Mouse (Mus musculus) C2C12 (cell line): ENCODE data around the gene Irf9. TPM values are rescaled to one million over a fixed set of nuclear protein-coding genes. Genes with fewer than 3 reads are reported as not detected.

Experiments
- H3K27me3 ChIP-seq: one replicate; pipeline ENCODE4 v1.6.1; 2011; ENCODE audit not compliant: control insufficient read depth, insufficient read depth, insufficient read length
- H3K36me3 ChIP-seq: one replicate; pipeline ENCODE4 v1.6.1; 2011; ENCODE audit not compliant: control insufficient read depth, insufficient read depth
- H3K4me3 ChIP-seq: one replicate; pipeline ENCODE4 v1.5.1; 2011; ENCODE audit warnings: mild to moderate bottlenecking, control low read depth; ENCODE audit not compliant: poor library complexity, insufficient read depth, severe bottlenecking
- H3K79me2 ChIP-seq: one replicate; pipeline ENCODE4 v1.6.1; 2011; ENCODE audit not compliant: control insufficient read depth, insufficient read depth
- H3K79me3 ChIP-seq: one replicate; pipeline ENCODE4 v1.6.1; 2011; ENCODE audit warnings: low read depth, control low read depth
- H3ac ChIP-seq: one replicate; pipeline ENCODE3; 2011; ENCODE audit warnings: low read depth; ENCODE audit not compliant: control insufficient read depth, insufficient read length
- CEBPB ChIP-seq: IDR thresholded peaks from one replicate; pipeline ENCODE4 v1.6.1; 2011; ENCODE audit warnings: low read depth, mild to moderate bottlenecking, control low read depth, moderate library complexity
- CTCF ChIP-seq: IDR thresholded peaks from one replicate; pipeline ENCODE4 v1.5.1; 2011; ENCODE audit not compliant: control insufficient read depth, insufficient read depth, insufficient read length
- FOSL1 ChIP-seq: IDR thresholded peaks from one replicate; pipeline ENCODE4 v1.8.0; 2011; ENCODE audit warnings: mild to moderate bottlenecking, low read length; ENCODE audit not compliant: poor library complexity, insufficient read depth, severe bottlenecking
- MAX ChIP-seq: IDR thresholded peaks from one replicate; pipeline ENCODE4 v1.6.1; 2011; ENCODE audit warnings: mild to moderate bottlenecking, control low read depth
- MYOD1 ChIP-seq: IDR thresholded peaks from one replicate; pipeline ENCODE4 v1.6.1; 2011; ENCODE audit warnings: low read depth; ENCODE audit not compliant: control insufficient read depth, insufficient read length
- MYOG ChIP-seq: IDR thresholded peaks from one replicate; pipeline ENCODE4 v1.6.1; 2011; ENCODE audit not compliant: control insufficient read depth, insufficient read length; ENCODE audit errors: extremely low read depth
- USF1 ChIP-seq: IDR thresholded peaks from one replicate; pipeline ENCODE4 v1.6.1; 2011; ENCODE audit warnings: low read depth, mild to moderate bottlenecking, control low read depth, moderate library complexity
- polyA plus RNA-seq: library from polyadenylated mRNA; unstranded; fragments of >200 nt; fragmentation: generic; extraction: Trizol; gene quantifications from one replicate; pipeline ENCODE4 v1.2.1, GENCODE M21; 2012; ENCODE audit warnings: missing spikeins

Gene Irf9
- polyA plus RNA-seq, 1 experiment, result 3.3 TPM

DNA sequence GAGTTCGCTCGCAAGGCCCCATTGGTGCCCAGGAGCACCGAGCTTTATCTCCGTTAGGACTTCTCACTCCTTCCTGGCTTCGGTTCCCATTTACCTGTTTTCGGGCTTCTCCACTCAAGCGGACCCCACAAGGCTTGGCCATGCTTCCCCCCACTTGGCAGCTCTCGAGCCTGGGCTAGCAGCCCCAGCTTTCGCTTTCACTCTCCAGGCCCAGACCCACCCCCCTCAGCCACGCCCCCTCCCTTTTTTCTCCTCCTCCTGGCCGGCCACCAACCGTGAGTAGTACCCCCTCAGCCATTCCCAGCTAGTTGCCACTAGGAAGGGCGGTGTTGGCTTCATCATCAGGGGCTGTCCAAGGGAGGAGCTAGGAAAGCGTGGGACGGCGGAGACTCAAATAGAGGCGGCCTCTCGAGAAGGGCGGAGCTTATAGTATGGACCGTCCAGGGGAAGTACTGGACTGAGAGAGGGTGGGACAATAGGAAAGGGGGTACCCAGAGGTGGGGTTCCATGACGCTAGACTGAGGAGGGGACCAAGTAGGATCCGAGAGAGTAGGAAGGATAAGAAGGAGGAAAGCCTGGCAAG lies 12.5 kb upstream of the Irf9 start, which contains the start of gene Psme2:
Gene Psme2, minus strand, starts transcription at position 366 of the 583 bp plus-strand sequence.
- peaks cover 23% of the 10 kb centered on the region for H3K79me3 ChIP-seq
- H3K36me3 ChIP-seq, result peaks cover 30% of the 10 kb centered on the region
- TF ChIP-seq CEBPB (no peak), MAX (no peak)
- no peaks in the 10 kb centered on the region for H3K27me3 ChIP-seq
- H3K79me2 ChIP-seq, result peaks cover 44% of the 10 kb centered on the region
- peak within 1 kb of the TSS; percentile 89 for H3K4me3 ChIP-seq
- H3ac ChIP-seq, result peak within 1 kb of the TSS; percentile 92

DNA sequence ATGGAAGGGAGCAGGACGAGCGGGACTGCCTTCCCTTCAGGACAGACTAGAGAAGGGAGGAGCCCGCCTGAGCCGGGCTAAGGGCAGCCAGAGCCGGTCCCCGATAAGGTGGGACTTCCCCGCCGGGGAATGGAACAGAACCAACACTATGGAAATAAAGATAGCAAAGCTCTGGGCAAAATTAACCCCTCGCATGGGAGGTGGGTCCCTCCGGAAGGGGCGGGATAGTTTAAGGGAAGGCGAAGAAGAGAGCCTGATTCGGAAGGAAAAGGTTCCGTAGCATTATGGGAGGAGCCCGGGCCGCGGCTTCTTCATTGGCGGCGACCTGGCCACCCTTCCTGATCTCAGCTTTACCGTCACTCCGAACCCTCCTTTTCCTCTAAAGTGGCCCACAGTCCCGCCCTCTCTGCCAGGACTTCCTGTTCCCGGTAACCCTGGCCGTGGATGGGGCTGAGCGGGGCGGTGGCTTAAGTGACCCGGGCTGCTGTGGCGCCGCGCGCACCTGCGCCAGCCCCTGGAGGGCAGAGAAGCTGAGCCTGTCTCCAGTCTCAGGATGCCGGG lies 12.0 kb upstream of the Irf9 start, which contains the start of gene Rnf31:
Gene Rnf31, plus strand, starts transcription at position 378 of the 561 bp plus-strand sequence.
- Histone ChIP-seq H3K79me3 (peaks cover 23% of the 10 kb centered on the region), H3K36me3 (peaks cover 34% of the 10 kb centered on the region), H3K27me3 (no peaks in the 10 kb centered on the region), H3ac (peak within 1 kb of the TSS; percentile 92), H3K79me2 (peaks cover 44% of the 10 kb centered on the region), H3K4me3 (peak within 1 kb of the TSS; percentile 89)
- no peak for TF ChIP-seq CTCF
- no peak for TF ChIP-seq FOSL1
- TF ChIP-seq MYOG, result no peak
- TF ChIP-seq CEBPB, result no peak
- no peak for TF ChIP-seq USF1
- TF ChIP-seq MYOD1, result no peak
- TF ChIP-seq MAX, result no peak

DNA sequence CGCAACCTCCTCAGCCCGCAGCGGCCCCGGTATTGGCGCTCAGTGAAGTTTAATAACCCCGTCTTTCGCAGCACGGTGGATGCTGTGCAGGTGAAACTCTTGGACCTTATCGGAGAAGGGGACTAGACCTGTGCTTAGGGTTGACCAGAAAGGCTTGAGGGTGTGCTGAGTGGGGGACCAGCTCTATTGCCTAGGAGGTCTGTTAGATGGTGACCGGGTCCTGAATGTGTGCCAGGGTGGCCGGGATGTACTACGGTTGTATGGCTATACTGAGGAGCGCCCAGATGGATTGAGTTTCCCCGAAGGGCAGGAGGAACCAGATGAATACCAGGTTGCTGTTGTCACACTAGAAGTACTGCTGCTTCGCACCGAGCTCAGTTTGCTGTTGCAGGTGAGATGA lies 11.1 kb upstream of the Irf9 start:
- H3K36me3 ChIP-seq, result peaks cover 42% of the 10 kb centered on the region

GRCm38 (mm10) chr14:55596036-55596690 lies 7.2 kb upstream of the Irf9 start:
- TF ChIP-seq MYOG (no peak), MYOD1 (no peak), CEBPB (no peak), CTCF (no peak), FOSL1 (no peak), MAX (no peak), USF1 (no peak)
- Histone ChIP-seq H3ac (no peak overlapping the region), H3K4me3 (no peak overlapping the region), H3K36me3 (peaks cover 65% of the 10 kb centered on the region), H3K79me3 (peaks cover 17% of the 10 kb centered on the region), H3K79me2 (peaks cover 28% of the 10 kb centered on the region), H3K27me3 (no peaks in the 10 kb centered on the region)

More for the DNA sequence above, 11.1 kb upstream of the Irf9 start:
- H3ac ChIP-seq, result peak overlapping the region; percentile 92
- no peaks in the 10 kb centered on the region for H3K27me3 ChIP-seq
- peak overlapping the region; percentile 89 for H3K4me3 ChIP-seq
- TF ChIP-seq CEBPB, result no peak
- no peak for TF ChIP-seq FOSL1
- TF ChIP-seq CTCF, result no peak
- TF ChIP-seq USF1, result no peak
- no peak for TF ChIP-seq MYOG
- TF ChIP-seq MYOD1, result no peak
- TF ChIP-seq MAX, result no peak
- H3K79me2 ChIP-seq, result peaks cover 44% of the 10 kb centered on the region
- peaks cover 23% of the 10 kb centered on the region for H3K79me3 ChIP-seq

DNA sequence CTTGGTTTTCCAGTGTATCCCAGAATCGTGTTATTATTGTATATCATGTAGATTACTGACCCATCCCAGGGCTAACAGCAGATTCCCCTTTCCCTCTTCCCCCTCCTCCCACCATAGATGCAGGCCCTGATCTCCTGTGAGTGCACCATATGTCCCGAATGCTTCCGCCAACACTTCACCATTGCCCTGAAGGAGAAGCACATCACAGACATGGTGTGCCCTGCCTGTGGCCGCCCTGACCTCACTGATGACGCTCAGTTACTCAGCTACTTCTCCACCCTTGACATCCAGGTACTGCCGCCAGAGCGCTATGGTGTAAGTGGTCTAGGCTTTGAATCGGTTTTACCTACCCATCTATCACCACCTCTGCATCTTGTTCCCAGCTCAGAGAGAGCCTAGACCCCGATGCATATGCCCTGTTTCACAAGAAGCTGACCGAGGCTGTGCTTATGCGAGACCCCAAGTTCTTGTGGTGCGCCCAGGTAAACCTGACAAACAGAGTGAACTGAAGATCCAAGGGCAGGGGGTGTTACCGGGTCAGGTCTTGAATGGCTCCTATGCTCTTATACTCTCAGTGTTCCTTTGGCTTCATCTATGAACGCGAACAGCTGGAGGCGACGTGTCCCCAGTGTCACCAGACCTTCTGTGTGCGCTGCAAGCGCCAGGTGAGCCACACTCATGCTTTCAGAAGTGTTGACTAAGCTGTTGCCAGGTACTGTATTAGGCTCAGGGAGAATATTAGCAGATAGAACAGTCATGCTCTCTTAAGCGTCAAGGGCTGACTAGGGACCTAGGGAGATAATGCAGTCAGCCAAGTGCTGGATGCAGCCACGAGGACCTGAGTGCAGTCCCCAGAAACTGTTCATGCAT lies 4.6 kb upstream of the Irf9 start:
- Histone ChIP-seq H3K36me3 (peaks cover 85% of the 10 kb centered on the region), H3K79me3 (no peaks in the 10 kb centered on the region), H3K79me2 (peaks cover 6% of the 10 kb centered on the region), H3ac (no peak overlapping the region), H3K4me3 (no peak overlapping the region), H3K27me3 (no peaks in the 10 kb centered on the region)
- TF ChIP-seq MYOD1 (no peak), MAX (no peak), MYOG (no peak), FOSL1 (no peak), CEBPB (no peak), CTCF (no peak), USF1 (no peak)
